Mouse (Mus musculus) c-Kit-positive CD71-negative TER-119-negative erythroid progenitor cells, embryonic 14.5 days (primary cell): Measurements from ENCODE around the gene Gm17268.

Experiments
- DNase-seq: peaks from one replicate; pipeline ENCODE4 v3.0.0-alpha.2; 2013; ENCODE audit warnings: low read depth

The Gm17268 gene

GRCm38 (mm10) chr11:82032136-82032535, 6.2 kb downstream of the Gm17268 start:
- no peak for DNase-seq

- no peak for DNase-seq
Measured at GRCm38 (mm10) chr11:82030171-82030570, 8.2 kb downstream of the Gm17268 start.

GRCm38 (mm10) chr11:82023769-82024168, 14.6 kb downstream of the Gm17268 start:
- DNase-seq: no peak

GRCm38 (mm10) chr11:82022504-82023056, 15.8 kb downstream of the Gm17268 start:
- no peak for DNase-seq

- DNase-seq: no peak
Measured at GRCm38 (mm10) chr11:82021406-82021805, 17.0 kb downstream of the Gm17268 start.

- DNase-seq: no peak
Measured at GRCm38 (mm10) chr11:82019793-82020192, 18.6 kb downstream of the Gm17268 start.

GRCm38 (mm10) chr11:82019389-82019788, 19.0 kb downstream of the Gm17268 start:
- no peak for DNase-seq

- no peak for DNase-seq
Measured at GRCm38 (mm10) chr11:82016181-82016780, 22.1 kb downstream of the Gm17268 start.

- DNase-seq: no peak
Measured at GRCm38 (mm10) chr11:82015066-82015465, 23.3 kb downstream of the Gm17268 start.

- no peak for DNase-seq
Measured at GRCm38 (mm10) chr11:82013756-82014155, 24.6 kb downstream of the Gm17268 start.

- no peak for DNase-seq
Measured at GRCm38 (mm10) chr11:82011411-82012193, 26.8 kb downstream of the Gm17268 start.

GRCm38 (mm10) chr11:82010115-82010514, 28.2 kb downstream of the Gm17268 start:
- DNase-seq: no peak

- DNase-seq: peak; percentile 37
Measured at GRCm38 (mm10) chr11:82006796-82007423, 31.5 kb downstream of the Gm17268 start.

- peak; percentile 29 for DNase-seq
Measured at GRCm38 (mm10) chr11:82004810-82005209, 33.6 kb downstream of the Gm17268 start.

GRCm38 (mm10) chr11:82000581-82000980, 37.8 kb downstream of the Gm17268 start:
- DNase-seq: no peak

- DNase-seq: no peak
Measured at GRCm38 (mm10) chr11:81999469-81999868, 38.9 kb downstream of the Gm17268 start.

- DNase-seq: no peak
Measured at GRCm38 (mm10) chr11:81998646-81999045, 39.7 kb downstream of the Gm17268 start.

- DNase-seq: no peak
Measured at GRCm38 (mm10) chr11:81997085-81997484, 41.3 kb downstream of the Gm17268 start.

- DNase-seq: peak; percentile 58
Measured at GRCm38 (mm10) chr11:81996172-81996841, 42.1 kb downstream of the Gm17268 start.

- peak; percentile 63 for DNase-seq
Measured at GRCm38 (mm10) chr11:81983146-81983545, 55.2 kb downstream of the Gm17268 start.

GRCm38 (mm10) chr11:81982191-81982590, 56.2 kb downstream of the Gm17268 start:
- no peak for DNase-seq
